Mouse (Mus musculus): ENCODE measurements around the gene 1700029P11Rik. TPM values are rescaled to one million over a fixed set of nuclear protein-coding genes. Genes with fewer than 3 reads are reported as not detected.
A peak's percentile ranks its signal among the peaks of the same experiment; 100 is the strongest.

Gene 1700029P11Rik
- polyA plus RNA-seq, 1 experiment from 2014 or later, result not detected

GRCm38 (mm10) chr15:82004257-82004656 is 23.9 kb downstream of the 1700029P11Rik start:
- no peak overlapping the region for H3K4me3 ChIP-seq (ENCODE audit: low read depth, low read length)
- TF ChIP-seq CTCF (IDR thresholded peaks at IDR 0.05; ENCODE audit: low read depth), result no peak
- H3K27ac ChIP-seq (replicated peaks), result no peak overlapping the region
- H3K4me1 ChIP-seq (replicated peaks; ENCODE audit: control insufficient read depth, insufficient read depth), result no peaks in the 10 kb centered on the region
- H3K36me3 ChIP-seq (ENCODE audit: control insufficient read depth, insufficient read depth, low read length), result 0 out of 2 replicates have a peak, but pooled peaks cover 3% of the 10 kb centered on the region
- no peaks in the 10 kb centered on the region for H3K27me3 ChIP-seq (ENCODE audit: control insufficient read depth, insufficient read depth, low read length)
- no peak overlapping the region for H3K4me2 ChIP-seq (replicated peaks; ENCODE audit: low read depth)
- WGBS, result 69% methylated on average over 8 of the region's 8 CpGs
- H3K9ac ChIP-seq (ENCODE audit: low read length), result no peak overlapping the region
- DNase-seq (ENCODE audit: low spot score) (no peak), ATAC-seq (ENCODE audit: low FRiP score, low TSS enrichment) (no peak)
- H3K9me3 ChIP-seq (ENCODE audit: control insufficient read depth, low read length), result no peaks in the 10 kb centered on the region

- no peak overlapping the region for H3K4me3 ChIP-seq (ENCODE audit: low read depth, low read length)
Measured at GRCm38 (mm10) chr15:82011947-82012346, 31.6 kb downstream of the 1700029P11Rik start.

GRCm38 (mm10) chr15:82014745-82015391 is 34.5 kb downstream of the 1700029P11Rik start:
- Histone ChIP-seq H3K9ac (ENCODE audit: low read length) (peak overlapping the region; percentile 73), H3K9me3 (ENCODE audit: control insufficient read depth, low read length) (no peaks in the 10 kb centered on the region), H3K4me2 (replicated peaks; ENCODE audit: low read depth) (peak overlapping the region; percentile 98), H3K36me3 (ENCODE audit: control insufficient read depth, insufficient read depth, low read length) (peaks cover 2% of the 10 kb centered on the region; the same call in 1 of the 2 replicates), H3K27me3 (ENCODE audit: control insufficient read depth, insufficient read depth, low read length) (no peaks in the 10 kb centered on the region), H3K4me1 (replicated peaks; ENCODE audit: control insufficient read depth, insufficient read depth) (0 out of 2 replicates have a peak, but pooled peaks cover 4% of the 10 kb centered on the region), H3K27ac (replicated peaks) (peak overlapping the region; percentile 75; the same call in 1 of the 2 replicates), H3K4me3 (ENCODE audit: low read depth, low read length) (peak overlapping the region; percentile 86)
- DNase-seq (ENCODE audit: low spot score) (no peak), ATAC-seq (ENCODE audit: low FRiP score, low TSS enrichment) (no peak)
- WGBS, result 18% methylated on average over 9 of the region's 9 CpGs
- TF ChIP-seq EP300 (optimal IDR thresholded peaks at IDR 0.05), result no peak
- no peak for TF ChIP-seq CTCF (IDR thresholded peaks at IDR 0.05; ENCODE audit: low read depth)

More at GRCm38 (mm10) chr15:82011947-82012346, 31.6 kb downstream of the 1700029P11Rik start:
- Histone ChIP-seq H3K9ac (ENCODE audit: low read length) (no peak overlapping the region), H3K4me2 (replicated peaks; ENCODE audit: low read depth) (no peak overlapping the region), H3K4me1 (replicated peaks; ENCODE audit: control insufficient read depth, insufficient read depth) (0 out of 2 replicates have a peak, but pooled peaks cover 4% of the 10 kb centered on the region), H3K9me3 (ENCODE audit: control insufficient read depth, low read length) (no peaks in the 10 kb centered on the region), H3K36me3 (ENCODE audit: control insufficient read depth, insufficient read depth, low read length) (no peaks in the 10 kb centered on the region), H3K27me3 (ENCODE audit: control insufficient read depth, insufficient read depth, low read length) (no peaks in the 10 kb centered on the region), H3K27ac (replicated peaks) (no peak overlapping the region)
- WGBS, result 74% methylated on average over 6 of the region's 6 CpGs
- TF ChIP-seq EP300 (optimal IDR thresholded peaks at IDR 0.05) (no peak), CTCF (IDR thresholded peaks at IDR 0.05; ENCODE audit: low read depth) (no peak)
- DNase-seq (ENCODE audit: low spot score) (no peak), ATAC-seq (ENCODE audit: low FRiP score, low TSS enrichment) (no peak)

- H3K4me2 ChIP-seq (replicated peaks; ENCODE audit: low read depth), result peak overlapping the region; percentile 98
- peak overlapping the region; percentile 75 for H3K27ac ChIP-seq (replicated peaks)
- no peaks in the 10 kb centered on the region for H3K9me3 ChIP-seq (ENCODE audit: control insufficient read depth, low read length)
- peaks cover 2% of the 10 kb centered on the region; the same call in 1 of the 2 replicates for H3K36me3 ChIP-seq (ENCODE audit: control insufficient read depth, insufficient read depth, low read length)
- ATAC-seq (ENCODE audit: low FRiP score, low TSS enrichment) (no peak), DNase-seq (ENCODE audit: low spot score) (peak; percentile 39)
- no peak for TF ChIP-seq EP300 (optimal IDR thresholded peaks at IDR 0.05)
- TF ChIP-seq CTCF (IDR thresholded peaks at IDR 0.05; ENCODE audit: low read depth), result peak; percentile 23; the same call in 1 of the 2 replicates
- H3K9ac ChIP-seq (ENCODE audit: low read length), result peak overlapping the region; percentile 73
- 0 out of 2 replicates have a peak, but pooled peaks cover 4% of the 10 kb centered on the region for H3K4me1 ChIP-seq (replicated peaks; ENCODE audit: control insufficient read depth, insufficient read depth)
- under 1% methylated on average over 39 of the region's 39 CpGs for WGBS
- H3K27me3 ChIP-seq (ENCODE audit: control insufficient read depth, insufficient read depth, low read length), result no peaks in the 10 kb centered on the region
- H3K4me3 ChIP-seq (ENCODE audit: low read depth, low read length), result peak overlapping the region; percentile 86
Measured at GRCm38 (mm10) chr15:82015392-82016100, 35.2 kb downstream of the 1700029P11Rik start.

DNA sequence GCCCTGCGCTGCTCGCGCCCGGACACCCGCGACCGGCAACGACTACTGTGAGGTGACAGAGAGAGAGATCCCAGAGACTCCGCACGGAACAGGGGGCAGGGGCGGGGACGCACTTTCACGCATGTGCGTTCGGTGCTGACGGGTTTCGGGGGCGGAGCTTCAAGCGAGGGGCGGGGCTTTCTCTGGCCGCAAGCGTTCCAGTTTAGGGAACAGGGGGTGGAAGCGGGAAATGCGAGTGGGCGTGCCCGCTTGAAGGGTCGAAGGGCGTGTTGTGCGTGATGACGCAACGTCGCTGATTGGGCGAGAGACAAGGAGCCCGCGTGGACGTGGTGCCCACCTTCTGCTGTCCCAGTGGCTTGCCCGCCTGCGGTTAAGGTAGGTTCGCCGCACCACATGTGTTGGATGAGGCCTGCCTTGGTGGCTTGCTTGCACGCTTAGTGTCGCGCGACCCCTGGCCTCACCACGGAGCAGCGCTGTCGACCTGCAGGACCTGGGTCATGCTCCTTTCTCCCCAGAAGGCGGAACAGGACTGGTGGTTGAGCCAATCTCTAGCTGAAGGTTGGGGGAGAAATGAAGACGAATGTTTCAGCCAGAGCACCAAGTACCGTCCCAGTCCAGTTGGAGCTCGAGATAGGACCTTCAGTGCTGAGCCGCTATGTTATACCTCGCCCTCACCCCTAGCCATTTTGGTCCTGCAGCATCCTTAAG is 35.9 kb downstream of the 1700029P11Rik start:
- peak overlapping the region; percentile 98 for H3K4me2 ChIP-seq (replicated peaks; ENCODE audit: low read depth)
- ATAC-seq (ENCODE audit: low FRiP score, low TSS enrichment), result peak; percentile 93
- 0 out of 2 replicates have a peak, but pooled peaks cover 4% of the 10 kb centered on the region for H3K4me1 ChIP-seq (replicated peaks; ENCODE audit: control insufficient read depth, insufficient read depth)

More for the DNA sequence above, 35.9 kb downstream of the 1700029P11Rik start:
- Histone ChIP-seq H3K9me3 (ENCODE audit: control insufficient read depth, low read length) (no peaks in the 10 kb centered on the region), H3K9ac (ENCODE audit: low read length) (peak overlapping the region; percentile 73), H3K4me3 (ENCODE audit: low read depth, low read length) (peak overlapping the region; percentile 86), H3K27ac (replicated peaks) (peak overlapping the region; percentile 75), H3K36me3 (ENCODE audit: control insufficient read depth, insufficient read depth, low read length) (peaks cover 2% of the 10 kb centered on the region; the same call in 1 of the 2 replicates), H3K27me3 (ENCODE audit: control insufficient read depth, insufficient read depth, low read length) (no peaks in the 10 kb centered on the region)
- TF ChIP-seq EP300 (optimal IDR thresholded peaks at IDR 0.05) (no peak), CTCF (IDR thresholded peaks at IDR 0.05; ENCODE audit: low read depth) (peak; percentile 42)
- peak; percentile 99 for DNase-seq (ENCODE audit: low spot score)
- WGBS, result under 1% methylated on average over 52 of the region's 53 CpGs

All from stomach, postnatal 0 days (tissue).